Mouse (Mus musculus) MEL (cell line): ENCODE measurements at regions not wholly inside any gene's neighbourhood (a gene's known extent, or its start where the extent isn't known, plus 50 kb on each side); places are given as distances from the start of the nearest gene placed in this dataset.

Source experiments
- DNase-seq: peaks from one replicate; pipeline ENCODE4 v3.0.0; 2011; ENCODE audit warnings: low read depth, low spot score
- H3K27ac ChIP-seq: 2 replicates; pipeline ENCODE4 v1.5.1; 2012; ENCODE audit warnings: low read depth, mild to moderate bottlenecking, control low read depth, low read length, moderate library complexity; ENCODE audit not compliant: control insufficient read depth
- H3K27me3 ChIP-seq, 2 experiments: fragments of 150-350 bp in 1 of 2; sonication (generic) in 1 of 2; 2 replicates each; pipeline ENCODE4 v1.6.1; 2012; ENCODE audit warnings: low read length in 2 of 2, mild to moderate bottlenecking in 2 of 2, improper control_type of control experiment in 1 of 2, moderate library complexity in 1 of 2; ENCODE audit not compliant: insufficient read depth in 2 of 2, control insufficient read depth in 1 of 2
- H3K36me3 ChIP-seq, 2 experiments: 2 replicates each; pipeline ENCODE4 v1.6.1; 2012 to 2014; ENCODE audit warnings: low read length in 2 of 2, improper control_type of control experiment in 1 of 2, inconsistent platforms in 1 of 2, mild to moderate bottlenecking in 1 of 2; ENCODE audit not compliant: insufficient read depth in 2 of 2, control insufficient read depth in 1 of 2
- H3K4me1 ChIP-seq, 2 experiments: fragments of 150-350 bp in 1 of 2; sonication (generic) in 1 of 2; 2 replicates each; pipeline ENCODE4 v1.6.1; 2012; ENCODE audit warnings: low read length in 2 of 2, improper control_type of control experiment in 1 of 2, mild to moderate bottlenecking in 1 of 2; ENCODE audit not compliant: insufficient read depth in 2 of 2, control insufficient read depth in 1 of 2
- H3K4me3 ChIP-seq, 2 experiments: fragments of 150-350 bp in 1 of 2; sonication (generic) in 1 of 2; 2 replicates each; pipeline ENCODE4 v1.5.1; 2012; ENCODE audit warnings: low read depth in 2 of 2, low read length in 2 of 2, mild to moderate bottlenecking in 2 of 2, moderate library complexity in 2 of 2, control low read depth in 1 of 2, improper control_type of control experiment in 1 of 2; ENCODE audit not compliant: control insufficient read depth in 1 of 2, insufficient read depth in 1 of 2
- H3K79me2 ChIP-seq: 2 replicates; pipeline ENCODE4 v1.6.1; 2012; ENCODE audit warnings: mild to moderate bottlenecking, low read length, moderate library complexity; ENCODE audit not compliant: control insufficient read depth, poor library complexity, insufficient read depth
- H3K9ac ChIP-seq: 2 replicates; pipeline ENCODE4 v1.6.1; 2012; ENCODE audit warnings: low read depth, mild to moderate bottlenecking, control low read depth, low read length, moderate library complexity; ENCODE audit not compliant: control insufficient read depth, poor library complexity, severe bottlenecking
- H3K9me3 ChIP-seq: fragments of 150-350 bp; sonication (generic); replicated peaks from 2 replicates; pipeline ENCODE4 v1.6.1; 2012; ENCODE audit warnings: mild to moderate bottlenecking, low read length, improper control_type of control experiment, moderate library complexity; ENCODE audit not compliant: insufficient read depth
- CHD1 ChIP-seq: IDR thresholded peaks from 2 replicates; pipeline ENCODE4 v1.6.1; 2012; ENCODE audit warnings: low read depth, mild to moderate bottlenecking, inconsistent platforms, low read length, improper control_type of control experiment
- CTCF ChIP-seq, 3 experiments: IDR thresholded peaks in 2 of 3; conservative IDR thresholded peaks in 1 of 3; 2 replicates each; pipeline ENCODE4 v1.5.1; 2011 to 2012; ENCODE audit warnings: low read length in 3 of 3, low read depth in 2 of 3, mild to moderate bottlenecking in 2 of 3, improper control_type of control experiment in 1 of 3, inconsistent platforms in 1 of 3, mixed read lengths in 1 of 3, moderate library complexity in 1 of 3; ENCODE audit not compliant: control insufficient read depth in 1 of 3, insufficient read depth in 1 of 3, poor library complexity in 1 of 3, severe bottlenecking in 1 of 3
- ELF1 ChIP-seq: IDR thresholded peaks from 2 replicates; pipeline ENCODE4 v1.6.1; 2014; ENCODE audit warnings: low read depth, mild to moderate bottlenecking, inconsistent platforms, low read length, improper control_type of control experiment, moderate library complexity
- EP300 ChIP-seq, 2 experiments: IDR thresholded peaks; 2 replicates each; pipeline ENCODE4 v1.6.1; 2011; ENCODE audit warnings: improper control_type of control experiment in 2 of 2, low read length in 2 of 2, low read depth in 1 of 2, mild to moderate bottlenecking in 1 of 2
- ETS1 ChIP-seq: IDR thresholded peaks from 2 replicates; pipeline ENCODE4 v1.6.1; 2012; ENCODE audit warnings: low read depth, mild to moderate bottlenecking, inconsistent platforms, low read length, improper control_type of control experiment, moderate library complexity
- GABPA ChIP-seq: IDR thresholded peaks from 2 replicates; pipeline ENCODE4 v1.6.1; 2012; ENCODE audit warnings: low read depth, mild to moderate bottlenecking, inconsistent platforms, low read length, improper control_type of control experiment, moderate library complexity
- KAT2A ChIP-seq: conservative IDR thresholded peaks from 2 replicates; pipeline ENCODE4 v1.6.1; 2012; ENCODE audit warnings: low read depth, low read length, improper control_type of control experiment, inconsistent platforms
- MAZ ChIP-seq: IDR thresholded peaks from 2 replicates; pipeline ENCODE4 v1.6.1; 2012; ENCODE audit warnings: low read depth, mild to moderate bottlenecking, inconsistent platforms, low read length, improper control_type of control experiment
- MXI1 ChIP-seq: IDR thresholded peaks from 2 replicates; pipeline ENCODE4 v1.6.1; 2011; ENCODE audit warnings: mild to moderate bottlenecking, low read depth, low read length, improper control_type of control experiment
- MYB ChIP-seq: IDR thresholded peaks from 2 replicates; pipeline ENCODE4 v1.6.1; 2011; ENCODE audit warnings: mild to moderate bottlenecking, low read depth, low read length, improper control_type of control experiment
- MYC ChIP-seq: IDR thresholded peaks from 2 replicates; pipeline ENCODE4 v1.6.1; 2011; ENCODE audit warnings: low read depth, mild to moderate bottlenecking, low read length, improper control_type of control experiment, moderate library complexity
- NRF1 ChIP-seq: IDR thresholded peaks from 2 replicates; pipeline ENCODE4 v1.6.1; 2014; ENCODE audit warnings: low read depth, mild to moderate bottlenecking, inconsistent platforms, low read length, improper control_type of control experiment, moderate library complexity; ENCODE audit not compliant: poor library complexity, insufficient read depth, severe bottlenecking
- POLR2A ChIP-seq, 2 experiments: IDR thresholded peaks; 2 replicates each; pipeline ENCODE4 v1.6.1; 2011 to 2012; ENCODE audit warnings: low read length in 2 of 2, mild to moderate bottlenecking in 2 of 2, control low read depth in 1 of 2, improper control_type of control experiment in 1 of 2, low read depth in 1 of 2, moderate library complexity in 1 of 2; ENCODE audit not compliant: control insufficient read depth in 1 of 2, insufficient read depth in 1 of 2, poor library complexity in 1 of 2
- RAD21 ChIP-seq: IDR thresholded peaks from 2 replicates; pipeline ENCODE4 v1.6.1; 2011; ENCODE audit warnings: mild to moderate bottlenecking, low read depth, low read length, improper control_type of control experiment
- SMC3 ChIP-seq: IDR thresholded peaks from 2 replicates; pipeline ENCODE4 v1.6.1; 2011; ENCODE audit warnings: low read depth, low read length, improper control_type of control experiment
- TAL1 ChIP-seq: IDR thresholded peaks from 2 replicates; pipeline ENCODE4 v1.6.1; 2012; ENCODE audit warnings: mild to moderate bottlenecking, inconsistent platforms, low read length, moderate library complexity, mixed read lengths
- TBP ChIP-seq: IDR thresholded peaks from 2 replicates; pipeline ENCODE4 v1.8.0; 2011; ENCODE audit warnings: low read depth, low read length, improper control_type of control experiment
- TCF12 ChIP-seq: IDR thresholded peaks from 2 replicates; pipeline ENCODE4 v1.6.1; 2014; ENCODE audit warnings: low read depth, mild to moderate bottlenecking, inconsistent platforms, low read length, improper control_type of control experiment, moderate library complexity
- USF2 ChIP-seq, 2 experiments: IDR thresholded peaks; 2 replicates each; pipeline ENCODE4 v1.6.1; 2011 to 2012; ENCODE audit warnings: improper control_type of control experiment in 2 of 2, low read length in 2 of 2, borderline replicate concordance in 1 of 2, inconsistent platforms in 1 of 2, low read depth in 1 of 2, mild to moderate bottlenecking in 1 of 2; ENCODE audit not compliant: insufficient read depth in 1 of 2

DNA sequence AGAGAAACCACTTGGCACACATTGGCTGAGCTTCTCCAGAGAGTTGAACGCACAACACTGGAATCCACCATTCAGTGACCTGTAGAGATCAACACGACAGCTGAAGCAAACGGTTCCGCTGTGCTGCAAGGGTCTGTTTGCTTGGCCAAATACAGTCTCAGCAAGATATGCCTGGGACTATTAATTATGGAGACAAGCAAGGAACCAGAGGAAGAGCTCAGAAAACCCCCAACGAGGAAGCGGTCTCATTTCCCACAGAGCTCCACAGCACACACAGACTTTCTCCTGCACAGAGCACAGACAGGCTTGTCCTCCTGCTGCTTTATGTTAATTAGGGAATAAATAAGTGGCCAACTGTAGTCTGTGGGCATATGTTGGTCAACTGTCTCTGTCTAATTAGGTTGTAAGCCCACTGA, 223.4 kb upstream of the Tacr3 start:
- H3K9me3 ChIP-seq = no peaks in the 10 kb centered on the region
- no peaks in the 10 kb centered on the region for H3K79me2 ChIP-seq
- H3K4me1 ChIP-seq = no peaks in the 10 kb centered on the region
- no peak overlapping the region for H3K4me3 ChIP-seq
- no peak overlapping the region for H3K9ac ChIP-seq
- no peak for TF ChIP-seq CHD1
- no peak for TF ChIP-seq MYC
- TF ChIP-seq TAL1 = no peak
- no peak for TF ChIP-seq NRF1
- TF ChIP-seq TCF12 = no peak
- TF ChIP-seq GABPA = no peak
- TF ChIP-seq TBP = no peak
- TF ChIP-seq ETS1 = no peak
- no peak for TF ChIP-seq MAZ
- no peak for TF ChIP-seq ELF1
- DNase-seq = no peak
- no peak overlapping the region for H3K27ac ChIP-seq
- no peaks in the 10 kb centered on the region for H3K36me3 ChIP-seq
- H3K27me3 ChIP-seq = no peaks in the 10 kb centered on the region

DNA sequence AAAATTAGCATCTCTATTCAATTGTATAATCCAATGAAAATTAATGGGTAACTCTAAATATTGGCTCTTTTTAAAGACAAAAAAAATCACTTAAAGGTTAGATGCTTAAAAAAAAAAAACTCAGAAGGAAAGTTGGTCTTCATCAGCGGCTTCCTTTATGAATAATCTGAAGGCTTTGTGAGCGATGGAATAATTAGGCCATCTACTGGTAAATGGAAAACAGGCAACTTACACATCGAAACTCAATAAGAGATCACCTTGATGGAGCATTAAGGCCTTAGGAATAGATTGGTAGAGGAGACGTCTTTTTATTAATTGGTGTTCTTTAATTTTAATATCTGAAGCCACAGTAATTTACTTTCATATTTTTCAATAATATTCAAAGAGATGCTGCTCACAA, 218.6 kb upstream of the Tacr3 start:
- H3K4me3 ChIP-seq = no peak overlapping the region
- H3K36me3 ChIP-seq = no peaks in the 10 kb centered on the region
- H3K27me3 ChIP-seq = no peaks in the 10 kb centered on the region
- no peaks in the 10 kb centered on the region for H3K9me3 ChIP-seq
- H3K27ac ChIP-seq = no peak overlapping the region
- no peaks in the 10 kb centered on the region for H3K79me2 ChIP-seq
- no peak for DNase-seq
- H3K4me1 ChIP-seq = no peaks in the 10 kb centered on the region
- H3K9ac ChIP-seq = no peak overlapping the region
- TF ChIP-seq MYB (no peak), KAT2A (no peak), POLR2A (IDR thresholded peaks at IDR 0.05; ENCODE audit: control insufficient read depth in 1 of 2, insufficient read depth in 1 of 2, low read depth in 1 of 2, low read length in 2 of 2, poor library complexity in 1 of 2) (no peak), SMC3 (peak; percentile 15; the same call in 1 of the 2 replicates), TCF12 (no peak), EP300 (IDR thresholded peaks at IDR 0.05; ENCODE audit: low read depth in 1 of 2, low read length in 2 of 2) (no peak), MYC (no peak), MXI1 (no peak), RAD21 (peak; percentile 31), CTCF (IDR thresholded peaks at IDR 0.05 in 2 of 3, conservative IDR thresholded peaks at IDR 0.05 in 1 of 3; ENCODE audit: control insufficient read depth in 1 of 3, insufficient read depth in 1 of 3, low read depth in 2 of 3, low read length in 3 of 3, poor library complexity in 1 of 3, severe bottlenecking in 1 of 3) (peak in 1 of 3 experiments; percentile 4; a peak in 1 of 6 replicates), USF2 (IDR thresholded peaks at IDR 0.05; ENCODE audit: borderline replicate concordance in 1 of 2, insufficient read depth in 1 of 2, low read depth in 1 of 2, low read length in 2 of 2) (no peak)
